Mouse (Mus musculus): Measurements from ENCODE around the gene Egf. TPM values are rescaled to one million over a fixed set of nuclear protein-coding genes. Genes with fewer than 3 reads are reported as not detected.
A peak's percentile ranks its signal among the peaks of the same experiment; 100 is the strongest.

Gene Egf
- polyA plus RNA-seq, 1 experiment = 3.6 TPM

GRCm38 (mm10) chr3:129634260-129634901 is 120.7 kb downstream of the Egf start:
- TF ChIP-seq POLR2A (IDR thresholded peaks at IDR 0.05; ENCODE audit: borderline replicate concordance, insufficient read depth, low read length) = no peak
- peak; percentile 42; the same call in 1 of the 2 replicates for TF ChIP-seq CTCF (IDR thresholded peaks at IDR 0.05; ENCODE audit: borderline replicate concordance, insufficient read depth, low read depth, low read length)
- no peaks in the 10 kb centered on the region for H3K27me3 ChIP-seq (ENCODE audit: control insufficient read depth, insufficient read depth, low read length)
- no peaks in the 10 kb centered on the region for H3K4me1 ChIP-seq (ENCODE audit: control insufficient read depth, insufficient read depth, low read length)
- 73% methylated on average over 11 of the region's 11 CpGs for WGBS
- peak; percentile 45 to 47 for DNase-seq
- H3K4me3 ChIP-seq (replicated peaks; ENCODE audit: insufficient read depth, low read depth, low read length) = no peak overlapping the region
- H3K27ac ChIP-seq (ENCODE audit: insufficient read depth, low read length) = no peak overlapping the region

- no peaks in the 10 kb centered on the region for H3K27me3 ChIP-seq (ENCODE audit: control insufficient read depth, insufficient read depth, low read length)
- H3K4me3 ChIP-seq (replicated peaks; ENCODE audit: insufficient read depth, low read depth, low read length) = no peak overlapping the region
- no peak for DNase-seq
- 79% methylated on average over 8 of the region's 8 CpGs for WGBS
- TF ChIP-seq CTCF (IDR thresholded peaks at IDR 0.05; ENCODE audit: borderline replicate concordance, insufficient read depth, low read depth, low read length) (no peak), POLR2A (IDR thresholded peaks at IDR 0.05; ENCODE audit: borderline replicate concordance, insufficient read depth, low read length) (no peak)
- H3K4me1 ChIP-seq (ENCODE audit: control insufficient read depth, insufficient read depth, low read length) = no peaks in the 10 kb centered on the region
- H3K27ac ChIP-seq (ENCODE audit: insufficient read depth, low read length) = no peak overlapping the region
These were observed 121.6 kb downstream of the Egf start for GRCm38 (mm10) chr3:129633518-129633917.

- 98% methylated on average over 5 of the region's 5 CpGs for WGBS
- Histone ChIP-seq H3K4me1 (ENCODE audit: control insufficient read depth, insufficient read depth, low read length) (no peaks in the 10 kb centered on the region), H3K27me3 (ENCODE audit: control insufficient read depth, insufficient read depth, low read length) (no peaks in the 10 kb centered on the region), H3K27ac (ENCODE audit: insufficient read depth, low read length) (no peak overlapping the region), H3K4me3 (replicated peaks; ENCODE audit: insufficient read depth, low read depth, low read length) (no peak overlapping the region)
- no peak for DNase-seq
- TF ChIP-seq CTCF (IDR thresholded peaks at IDR 0.05; ENCODE audit: borderline replicate concordance, insufficient read depth, low read depth, low read length) = no peak
- TF ChIP-seq POLR2A (IDR thresholded peaks at IDR 0.05; ENCODE audit: borderline replicate concordance, insufficient read depth, low read length) = no peak
These were observed 123.3 kb downstream of the Egf start for GRCm38 (mm10) chr3:129631857-129632256.

GRCm38 (mm10) chr3:129631018-129631417 is 124.1 kb downstream of the Egf start:
- WGBS = 32% methylated on average over 1 of the region's 1 CpGs
- DNase-seq = no peak
- no peak for TF ChIP-seq CTCF (IDR thresholded peaks at IDR 0.05; ENCODE audit: borderline replicate concordance, insufficient read depth, low read depth, low read length)
- no peak for TF ChIP-seq POLR2A (IDR thresholded peaks at IDR 0.05; ENCODE audit: borderline replicate concordance, insufficient read depth, low read length)
- Histone ChIP-seq H3K27me3 (ENCODE audit: control insufficient read depth, insufficient read depth, low read length) (no peaks in the 10 kb centered on the region), H3K4me1 (ENCODE audit: control insufficient read depth, insufficient read depth, low read length) (no peaks in the 10 kb centered on the region), H3K4me3 (replicated peaks; ENCODE audit: insufficient read depth, low read depth, low read length) (no peak overlapping the region), H3K27ac (ENCODE audit: insufficient read depth, low read length) (no peak overlapping the region)

Other genes starting within 250 kb of the Egf start
- 38.3 and 40.6 TPM in 2 replicates for gene Elovl6, start 223.0 kb downstream of the Egf start, polyA plus RNA-seq (2012; rRNA removed)
- gene Lrit3, start 48.7 kb upstream of the Egf start, polyA plus RNA-seq (2012; rRNA removed) = 0.29 and 0.46 TPM in 2 replicates
- 0.77 and 0.79 TPM in 2 replicates for gene Rrh, start 67.3 kb upstream of the Egf start, polyA plus RNA-seq (2012; rRNA removed)
- 33.8 and 38.3 TPM in 2 replicates for gene Gar1, start 76.1 kb upstream of the Egf start, polyA plus RNA-seq (2012; rRNA removed)
- 0.06 and 0.15 TPM in 2 replicates for gene Cfi, start 80.6 kb upstream of the Egf start, polyA plus RNA-seq (2012; rRNA removed)
- 30.8 and 32.3 TPM in 2 replicates for gene Pla2g12a, start 123.3 kb upstream of the Egf start, polyA plus RNA-seq (2012; rRNA removed)
- 6.7 and 8.0 TPM in 2 replicates for gene Casp6, start 146.1 kb upstream of the Egf start, polyA plus RNA-seq (2012; rRNA removed)
- gene Mcub, start 214.9 kb upstream of the Egf start, polyA plus RNA-seq (2012; rRNA removed) = 1.7 and 2.7 TPM in 2 replicates